Mouse (Mus musculus) liver, postnatal 0 days (tissue): ENCODE results near the gene Hcfc1. TPM values are rescaled to one million over a fixed set of nuclear protein-coding genes. Genes with fewer than 3 reads are reported as not detected.

Experiments
- ATAC-seq: fragments of 200-750 bp; cut with Nextera tagmentation; 2 replicates; pipeline ENCODE4 v1.8.0; 2017; ENCODE audit warnings: mild to moderate bottlenecking, moderate library complexity
- DNase-seq: peaks from one replicate; pipeline ENCODE4 v3.0.0-alpha.2; 2016
- H3K27ac ChIP-seq: fragments of 300-500 bp; sonication (generic); 2 replicates; pipeline ENCODE4 v1.5.1; 2014; ENCODE audit warnings: antibody characterized with exemption, moderate library complexity, mild to moderate bottlenecking, low read depth
- H3K27me3 ChIP-seq: fragments of 300-500 bp; sonication (generic); 2 replicates; pipeline ENCODE4 v1.6.1; 2014; ENCODE audit warnings: low read length, control low read depth, mixed read lengths; ENCODE audit not compliant: insufficient read depth
- H3K36me3 ChIP-seq: fragments of 300-500 bp; sonication (generic); replicated peaks from 2 replicates; pipeline ENCODE4 v1.6.1; 2014; ENCODE audit warnings: mild to moderate bottlenecking, control low read depth, low read length, moderate library complexity, mixed read lengths; ENCODE audit not compliant: insufficient read depth
- H3K4me1 ChIP-seq: fragments of 300-500 bp; sonication (generic); 2 replicates; pipeline ENCODE4 v1.6.1; 2014; ENCODE audit warnings: antibody characterized with exemption, mild to moderate bottlenecking, control low read depth; ENCODE audit not compliant: insufficient read depth
- H3K4me2 ChIP-seq: fragments of 300-500 bp; sonication (generic); 2 replicates; pipeline ENCODE4 v1.6.1; 2014; ENCODE audit warnings: low read depth, mild to moderate bottlenecking, low read length, moderate library complexity, mixed read lengths
- H3K4me3 ChIP-seq: fragments of 300-500 bp; sonication (generic); 2 replicates; pipeline ENCODE4 v1.5.1; 2014; ENCODE audit warnings: low read depth, low read length
- H3K9ac ChIP-seq: fragments of 300-500 bp; sonication (generic); replicated peaks from 2 replicates; pipeline ENCODE4 v1.6.1; 2014; ENCODE audit warnings: mild to moderate bottlenecking, moderate library complexity
- H3K9me3 ChIP-seq: fragments of 300-500 bp; sonication (generic); 2 replicates; pipeline ENCODE4 v1.6.1; 2016; ENCODE audit warnings: mild to moderate bottlenecking, control low read depth, low read length, mixed read lengths
- CTCF ChIP-seq: sonication (generic); IDR thresholded peaks from 2 replicates; pipeline ENCODE4 v1.5.1; 2016; ENCODE audit warnings: antibody characterized with exemption, low read depth
- EP300 ChIP-seq: IDR thresholded peaks from 2 replicates; pipeline ENCODE4 v1.6.1; 2016; ENCODE audit warnings: antibody characterized with exemption, low read depth, mild to moderate bottlenecking
- WGBS: fragments of 180-500 bp; shearing (Covaris S2); extraction: QIAGEN DNeasy Blood & Tissue Kit; methylation state at CpG from one replicate; pipeline ENCODE4 v1.1.7; 2014; ENCODE audit not compliant: insufficient replicate concordance; 5-methylcytosine and 5-hydroxymethylcytosine counted together
- polyA plus RNA-seq: library from polyadenylated mRNA; unstranded; fragments of >200 nt; fragmentation: Nextera tagmentation; extraction: Ambion mirVana; gene quantifications from 2 replicates; pipeline ENCODE4 v1.2.1, GENCODE M21; 2015

Hcfc1 gene
- polyA plus RNA-seq, 1 experiment from 2014 or later, result 16.4 TPM

DNA sequence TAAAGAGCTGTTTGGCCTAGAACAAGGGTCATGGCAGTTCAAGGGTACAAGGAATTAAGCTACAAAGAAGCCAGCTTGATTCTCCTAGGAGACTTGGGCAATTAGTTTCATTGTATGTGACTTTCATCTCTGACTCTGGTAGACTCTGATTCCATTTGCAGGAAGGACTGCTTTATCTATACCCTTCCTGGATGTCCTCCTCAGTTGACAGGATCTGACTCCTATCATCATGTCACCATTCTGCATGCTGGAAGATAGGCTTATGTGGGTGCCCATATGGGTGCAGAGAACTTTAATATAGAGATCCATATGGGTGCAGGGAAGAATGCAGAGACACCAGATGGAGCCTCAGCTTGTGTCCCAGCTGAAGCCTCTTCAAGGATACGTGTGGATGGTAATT is 3.0 kb upstream of the Hcfc1 start:
- DNase-seq, result no peak
- H3K9ac ChIP-seq, result no peak overlapping the region; the same call in 1 of the 2 replicates
- TF ChIP-seq CTCF, result no peak
- peak; percentile 25; the same call in 1 of the 2 replicates for TF ChIP-seq EP300
- WGBS, result 59% methylated on average over 1 of the region's 1 CpGs
- no peaks in the 10 kb centered on the region for H3K27me3 ChIP-seq
- no peak overlapping the region for H3K4me2 ChIP-seq
- peaks cover 9% of the 10 kb centered on the region for H3K4me1 ChIP-seq
- H3K36me3 ChIP-seq, result no peaks in the 10 kb centered on the region
- no peaks in the 10 kb centered on the region for H3K9me3 ChIP-seq
- no peak for ATAC-seq
- H3K27ac ChIP-seq, result peak overlapping the region; percentile 99
- H3K4me3 ChIP-seq, result no peak overlapping the region

DNA sequence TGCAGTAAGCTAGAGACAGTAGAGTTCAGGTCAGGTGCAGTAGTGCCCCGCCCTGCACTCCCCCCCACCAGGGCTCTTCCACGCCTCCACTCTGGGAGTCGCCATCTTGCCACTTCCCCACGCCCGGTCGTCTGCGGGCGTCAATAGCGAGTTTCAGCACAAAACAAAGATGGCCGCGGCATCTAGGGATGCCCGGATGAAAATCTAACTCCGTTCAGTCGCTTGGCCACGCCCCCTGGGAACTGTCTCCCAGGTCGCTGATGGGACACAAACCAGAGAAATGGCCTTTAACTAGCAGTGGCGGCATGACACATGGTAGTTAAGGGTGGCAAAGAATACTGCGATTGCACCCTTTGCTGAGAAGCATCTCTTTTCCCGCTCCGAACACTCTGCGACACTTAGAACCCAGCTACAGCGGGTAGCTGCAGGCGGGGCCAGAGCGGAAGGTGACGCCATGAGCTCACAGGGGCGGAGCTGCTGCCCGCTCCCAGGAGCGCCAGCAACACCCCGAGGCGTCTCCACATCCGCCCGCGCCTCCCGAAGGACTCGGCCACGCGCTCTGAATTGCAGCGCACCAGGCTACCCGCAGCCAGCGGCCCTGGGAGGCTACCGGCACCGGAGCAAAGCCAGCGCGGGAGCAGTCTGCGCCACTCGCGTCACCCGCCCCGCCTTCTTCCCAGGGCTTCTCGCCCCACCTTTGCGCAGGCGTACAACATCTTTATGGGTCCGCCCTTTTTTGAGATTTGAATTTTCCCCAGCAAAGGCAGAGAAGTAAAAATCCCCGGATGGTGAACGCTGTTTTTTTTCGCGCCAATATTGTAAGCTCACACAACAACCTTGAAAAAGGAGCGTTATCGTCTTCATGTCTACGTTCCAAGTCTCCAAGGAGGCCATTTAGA is 1.3 kb upstream of the Hcfc1 start:
- TF ChIP-seq EP300 (0 out of 2 replicates have a peak, but pooled peaks have one; percentile 14), CTCF (no peak)
- H3K27me3 ChIP-seq, result no peaks in the 10 kb centered on the region
- peak overlapping the region; percentile 99 for H3K27ac ChIP-seq
- DNase-seq, result peak; percentile 88
- 0 out of 2 replicates have a peak, but pooled peaks cover under 1% of the 10 kb centered on the region for H3K36me3 ChIP-seq
- peak; percentile 81 for ATAC-seq
- 16% methylated on average over 55 of the region's 60 CpGs for WGBS
- peak overlapping the region; percentile 71 for H3K4me2 ChIP-seq
- peak overlapping the region; percentile 80 for H3K9ac ChIP-seq
- peaks cover 22% of the 10 kb centered on the region for H3K4me1 ChIP-seq
- peak overlapping the region; percentile 80 for H3K4me3 ChIP-seq
- no peaks in the 10 kb centered on the region for H3K9me3 ChIP-seq

DNA sequence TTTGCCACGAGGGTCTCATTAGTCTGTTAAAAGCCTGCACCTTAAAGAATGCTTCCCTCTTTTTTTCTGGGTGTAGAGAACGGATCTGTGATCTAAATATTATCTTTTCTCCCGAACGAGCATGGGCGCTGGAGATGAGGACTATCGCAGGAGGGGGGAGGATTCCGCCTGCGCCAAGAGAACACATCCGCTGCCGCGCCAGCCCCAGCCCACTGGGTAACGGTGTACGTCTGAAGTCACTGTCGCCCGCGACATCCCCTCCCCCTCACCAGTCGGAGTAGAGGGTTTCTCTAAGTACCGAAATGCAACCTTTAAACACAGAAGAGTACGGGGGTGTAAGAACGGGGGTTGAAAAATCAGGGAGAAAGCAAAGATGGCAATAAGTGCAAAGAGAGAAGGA is 850 bp downstream of the Hcfc1 start:
- H3K9ac ChIP-seq, result peak overlapping the region; percentile 80
- H3K9me3 ChIP-seq, result no peaks in the 10 kb centered on the region
- peak overlapping the region; percentile 99 for H3K27ac ChIP-seq
- no peaks in the 10 kb centered on the region for H3K27me3 ChIP-seq
- no peak for TF ChIP-seq EP300
- TF ChIP-seq CTCF, result no peak
- peaks cover 29% of the 10 kb centered on the region for H3K4me1 ChIP-seq
- ATAC-seq (no peak), DNase-seq (peak; percentile 53)
- WGBS, result 29% methylated on average over 20 of the region's 20 CpGs
- peak overlapping the region; percentile 80 for H3K4me3 ChIP-seq
- peaks cover 17% of the 10 kb centered on the region for H3K36me3 ChIP-seq
- H3K4me2 ChIP-seq, result peak overlapping the region; percentile 71

DNA sequence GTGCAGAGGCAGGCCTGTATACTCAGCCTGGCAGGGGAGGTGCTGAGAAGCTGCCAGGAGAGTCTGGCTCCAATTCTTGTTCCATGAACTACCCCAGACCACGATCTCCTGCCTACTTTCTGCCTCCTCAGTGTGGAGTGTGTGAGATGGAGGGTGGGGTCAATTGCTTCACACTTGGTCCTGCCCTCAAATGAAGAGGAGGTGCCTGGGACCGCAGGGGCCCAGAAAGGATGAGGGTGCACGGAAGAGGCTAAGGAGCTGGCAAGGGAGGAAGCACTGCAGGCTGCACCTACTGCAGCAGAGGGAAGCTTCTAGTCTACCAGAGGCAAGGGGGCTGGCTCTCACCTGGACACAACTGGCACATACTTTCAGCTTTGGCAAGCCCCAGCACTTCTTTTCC is 1.8 kb downstream of the Hcfc1 start:
- peaks cover 29% of the 10 kb centered on the region for H3K4me1 ChIP-seq
- TF ChIP-seq EP300 (no peak), CTCF (no peak)
- H3K9ac ChIP-seq, result peak overlapping the region; percentile 42; the same call in 1 of the 2 replicates
- peak; percentile 46 for DNase-seq
- peak overlapping the region; percentile 80 for H3K4me3 ChIP-seq
- peak overlapping the region; percentile 99 for H3K27ac ChIP-seq
- peak overlapping the region; percentile 71 for H3K4me2 ChIP-seq
- ATAC-seq, result no peak
- H3K9me3 ChIP-seq, result no peaks in the 10 kb centered on the region
- H3K27me3 ChIP-seq, result no peaks in the 10 kb centered on the region
- H3K36me3 ChIP-seq, result peaks cover 22% of the 10 kb centered on the region
- WGBS, result 17% methylated on average over 3 of the region's 3 CpGs

DNA sequence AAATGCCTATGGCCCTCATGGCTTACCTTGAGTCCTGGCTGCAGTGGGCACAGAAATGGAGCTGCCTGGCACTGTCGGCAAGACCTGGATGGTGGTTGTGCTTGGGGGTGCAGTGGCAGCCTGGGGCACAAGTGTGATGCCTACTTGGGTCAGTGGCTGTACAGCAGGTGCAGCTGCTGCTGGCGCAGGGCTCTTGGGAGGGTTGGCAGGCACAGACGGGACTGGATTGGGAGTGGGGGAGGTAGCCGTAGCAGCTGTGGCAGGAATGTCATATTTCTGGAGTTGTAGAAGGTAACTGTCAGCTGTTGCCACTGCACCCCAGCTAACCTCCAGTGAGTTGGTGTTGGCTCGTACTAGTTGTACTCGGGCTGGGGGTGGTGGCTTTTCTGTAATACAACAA is 11.2 kb downstream of the Hcfc1 start:
- no peak for DNase-seq
- Histone ChIP-seq H3K4me3 (no peak overlapping the region), H3K9ac (no peak overlapping the region), H3K27ac (no peak overlapping the region), H3K36me3 (peaks cover 84% of the 10 kb centered on the region), H3K4me1 (no peaks in the 10 kb centered on the region), H3K9me3 (no peaks in the 10 kb centered on the region), H3K27me3 (no peaks in the 10 kb centered on the region), H3K4me2 (no peak overlapping the region)
- TF ChIP-seq CTCF (no peak), EP300 (no peak)
- ATAC-seq, result no peak
- 88% methylated on average over 6 of the region's 6 CpGs for WGBS

DNA sequence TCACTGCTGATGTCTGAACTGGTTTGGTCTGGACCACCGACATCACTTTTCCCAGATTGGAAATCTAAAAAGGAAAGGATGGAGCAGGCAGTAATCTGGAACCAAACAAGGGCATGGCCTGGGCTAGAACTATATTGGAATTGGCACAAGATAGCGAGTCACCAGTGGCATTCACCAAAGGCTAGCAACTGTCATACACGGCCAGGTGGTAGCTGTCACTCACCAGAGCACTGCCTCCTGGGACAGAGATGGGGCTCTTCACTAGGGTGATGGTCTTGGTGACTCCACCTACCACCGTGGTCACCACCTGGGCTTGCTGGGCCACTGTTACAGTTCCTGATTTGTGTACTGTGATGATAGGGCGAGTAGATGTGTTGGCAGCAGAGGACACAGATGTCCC is 13.6 kb downstream of the Hcfc1 start:
- WGBS, result 85% methylated on average over 5 of the region's 5 CpGs
- no peak for ATAC-seq
- no peak overlapping the region for H3K4me2 ChIP-seq
- DNase-seq, result no peak
- TF ChIP-seq CTCF (no peak), EP300 (no peak)
- peaks cover 87% of the 10 kb centered on the region for H3K36me3 ChIP-seq
- no peaks in the 10 kb centered on the region for H3K9me3 ChIP-seq
- H3K4me3 ChIP-seq, result no peak overlapping the region
- H3K27me3 ChIP-seq, result no peaks in the 10 kb centered on the region
- no peak overlapping the region for H3K9ac ChIP-seq
- H3K27ac ChIP-seq, result no peak overlapping the region
- no peaks in the 10 kb centered on the region for H3K4me1 ChIP-seq
